Mouse (Mus musculus) cerebellum, adult 2 months (tissue): ENCODE measurements around the gene Dyrk4. TPM values are rescaled to one million over a fixed set of nuclear protein-coding genes. Genes with fewer than 3 reads are reported as not detected.

Source experiments
- DNase-seq, 2 experiments: peaks; one replicate each; pipeline ENCODE4 v3.0.0; 2021
- H3K27ac ChIP-seq: fragments of 200-500 bp; 2 replicates; pipeline ENCODE4 v1.5.1; 2012; ENCODE audit warnings: low read length, control low read depth, inconsistent platforms; ENCODE audit not compliant: insufficient read depth
- H3K27me3 ChIP-seq: fragments of 200-500 bp; 2 replicates; pipeline ENCODE4 v1.6.1; 2012; ENCODE audit warnings: inconsistent platforms, mild to moderate bottlenecking, low read length, moderate library complexity; ENCODE audit not compliant: control insufficient read depth, insufficient read depth
- H3K4me1 ChIP-seq: fragments of 200-500 bp; 2 replicates; pipeline ENCODE4 v1.6.1; 2011; ENCODE audit warnings: low read length; ENCODE audit not compliant: control insufficient read depth, insufficient read depth
- H3K4me3 ChIP-seq: fragments of 200-500 bp; replicated peaks from 2 replicates; pipeline ENCODE3; 2011; ENCODE audit warnings: mild to moderate bottlenecking, low read depth, low read length, control low read depth; ENCODE audit not compliant: insufficient read depth
- CTCF ChIP-seq: fragments of 200-500 bp; IDR thresholded peaks from 2 replicates; pipeline ENCODE4 v1.5.1; 2011; ENCODE audit warnings: low read depth, mild to moderate bottlenecking, control low read depth, low read length, moderate library complexity, borderline replicate concordance; ENCODE audit not compliant: insufficient read depth
- POLR2A ChIP-seq: fragments of 200-500 bp; IDR thresholded peaks from 2 replicates; pipeline ENCODE4 v1.6.1; 2011; ENCODE audit warnings: low read length, control low read depth, borderline replicate concordance; ENCODE audit not compliant: insufficient read depth
- WGBS: fragments of 180-500 bp; shearing (Covaris S2); methylation state at CpG from one replicate; pipeline ENCODE4 v1.1.7; 2018; 5-methylcytosine and 5-hydroxymethylcytosine counted together
- polyA plus RNA-seq: library from polyadenylated mRNA; depleted of rRNA; stranded (reverse); fragments of >200 nt; gene quantifications from 2 replicates; pipeline ENCODE4 v1.2.3, GENCODE M21; 2012; rRNA removed

The Dyrk4 gene
- polyA plus RNA-seq, 1 experiment, result 0.23 TPM

DNA sequence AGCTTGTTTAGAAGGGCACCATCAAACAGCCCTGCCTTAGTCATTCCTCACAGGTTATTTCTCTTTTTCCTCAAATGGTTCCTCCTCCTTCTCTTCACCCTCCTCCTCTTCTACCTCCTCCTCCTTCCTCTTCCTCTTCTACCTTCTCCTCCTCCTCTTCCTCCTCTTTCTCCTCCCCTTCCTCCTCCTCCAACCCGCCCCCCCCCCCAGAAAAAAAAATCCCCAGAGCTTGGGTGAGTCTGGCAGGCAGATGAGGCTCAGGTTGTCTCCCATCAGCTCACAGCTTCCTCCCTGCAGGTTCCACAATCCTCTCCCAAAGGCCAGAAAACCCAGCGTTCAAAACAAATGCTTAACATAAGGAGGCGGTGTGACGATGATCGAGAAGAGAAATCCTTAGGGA, 14.3 kb downstream of the Dyrk4 start:
- no peaks in the 10 kb centered on the region for H3K4me1 ChIP-seq
- DNase-seq, result no peak
- no peak overlapping the region for H3K27ac ChIP-seq
- H3K27me3 ChIP-seq, result no peaks in the 10 kb centered on the region
- H3K4me3 ChIP-seq, result no peak overlapping the region
- WGBS, result 73% methylated on average over 4 of the region's 5 CpGs
- TF ChIP-seq CTCF (no peak), POLR2A (no peak)

GRCm38 (mm10) chr6:126877118-126877517, 44.5 kb downstream of the Dyrk4 start:
- TF ChIP-seq CTCF (no peak), POLR2A (no peak)
- Histone ChIP-seq H3K4me3 (no peak overlapping the region), H3K27me3 (no peaks in the 10 kb centered on the region), H3K4me1 (no peaks in the 10 kb centered on the region), H3K27ac (no peak overlapping the region)
- WGBS, result 88% methylated on average over 8 of the region's 8 CpGs
- DNase-seq, result no peak

GRCm38 (mm10) chr6:126852881-126853280, 68.8 kb downstream of the Dyrk4 start, which contains the start of gene Akap3:
Gene Akap3, plus strand, starts transcription at chr6:126853098.
- Histone ChIP-seq H3K27ac (no peak within 1 kb of the TSS), H3K4me1 (no peaks in the 10 kb centered on the region), H3K27me3 (no peaks in the 10 kb centered on the region), H3K4me3 (no peak within 1 kb of the TSS)
- no peak for TF ChIP-seq POLR2A
- TF ChIP-seq CTCF, result no peak
- DNase-seq, result no peak

DNA sequence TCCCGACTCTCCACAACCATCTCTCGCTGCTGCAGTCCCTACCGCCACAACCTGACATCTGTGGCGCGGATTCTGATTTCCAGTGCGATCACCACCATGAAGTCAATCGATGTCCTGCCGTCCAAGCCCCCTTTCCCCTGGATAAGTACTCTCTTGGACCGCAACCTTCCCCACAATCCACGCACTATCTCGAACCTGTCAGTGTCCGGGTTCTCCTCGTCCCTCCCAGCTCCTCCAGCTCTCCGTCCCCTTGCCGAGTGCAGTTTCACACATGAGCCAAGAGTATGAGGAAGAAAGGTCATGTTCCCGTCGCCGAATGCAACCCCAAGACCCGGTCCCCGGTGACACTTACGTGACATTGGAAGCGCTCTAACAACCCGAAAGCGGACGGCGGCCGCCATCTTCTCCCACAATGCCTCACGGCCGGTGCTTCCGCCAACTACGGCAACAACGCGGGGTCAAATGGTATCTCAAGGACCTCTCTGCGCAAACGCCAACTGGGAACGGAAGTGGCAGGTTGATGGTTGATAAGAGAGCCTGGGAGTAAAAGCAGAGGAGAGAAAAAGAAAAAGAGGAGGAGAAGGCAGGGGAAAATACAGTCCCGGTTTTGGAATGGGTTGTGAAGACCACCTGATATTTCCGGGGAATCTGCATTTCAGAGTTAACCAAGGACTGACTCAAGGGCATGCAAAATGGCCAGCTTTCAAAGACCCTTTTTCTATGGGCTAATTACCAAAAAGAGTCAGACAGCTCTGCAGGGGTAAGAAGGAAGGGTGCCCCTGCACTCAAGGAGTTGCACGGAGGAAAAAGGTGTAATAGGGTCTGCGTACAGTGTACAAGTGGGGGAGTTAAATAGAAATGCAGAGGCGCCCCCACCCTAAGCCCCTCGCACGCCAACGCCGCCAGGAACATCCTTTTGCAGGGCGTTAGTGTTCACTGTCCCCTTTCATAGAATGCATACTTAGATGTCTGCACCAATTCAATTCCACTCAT, 72.6 kb downstream of the Dyrk4 start, which contains the start of gene Ndufa9:
Gene Ndufa9 (minus strand): TSS at position 425 of the 993 bp plus-strand sequence.
- Histone ChIP-seq H3K4me3 (peak within 1 kb of the TSS; percentile 100), H3K27ac (peak within 1 kb of the TSS; percentile 76), H3K27me3 (no peaks in the 10 kb centered on the region), H3K4me1 (no peaks in the 10 kb centered on the region)
- TF ChIP-seq CTCF (no peak), POLR2A (peak; percentile 83; the same call in 1 of the 2 replicates)
- WGBS, result 6% methylated on average over 46 of the region's 46 CpGs
- DNase-seq, result peak; percentile 95 to 98

- Histone ChIP-seq H3K4me1 (no peaks in the 10 kb centered on the region), H3K27me3 (no peaks in the 10 kb centered on the region), H3K27ac (no peak overlapping the region), H3K4me3 (no peak overlapping the region)
- TF ChIP-seq CTCF (no peak), POLR2A (no peak)
- no peak for DNase-seq
- WGBS, result 90% methylated on average over 8 of the region's 8 CpGs
Measured at GRCm38 (mm10) chr6:126836628-126837027, 85.0 kb downstream of the Dyrk4 start.

Other genes starting within 250 kb of the Dyrk4 start
- gene Kcna6, start 181.2 kb downstream of the Dyrk4 start, polyA plus RNA-seq, result 44.2 and 47.3 TPM in 2 replicates
- 187 and 190 TPM in 2 replicates for gene Ndufa9, start 72.7 kb downstream of the Dyrk4 start, polyA plus RNA-seq
- gene Akap3, start 68.7 kb downstream of the Dyrk4 start, polyA plus RNA-seq, result 0.05 and 0.10 TPM in 2 replicates
- gene Rad51ap1, start 17.7 kb upstream of the Dyrk4 start, polyA plus RNA-seq, result 5.5 and 6.6 TPM in 2 replicates
- gene D6Wsu163e, start 18.1 kb upstream of the Dyrk4 start, polyA plus RNA-seq, result 22.7 and 24.3 TPM in 2 replicates
- not detected in 2 replicates for gene Fgf6, start 93.7 kb upstream of the Dyrk4 start, polyA plus RNA-seq
- 1.1 and 1.2 TPM in 2 replicates for gene Fgf23, start 151.1 kb upstream of the Dyrk4 start, polyA plus RNA-seq
- 19.5 and 19.6 TPM in 2 replicates for gene Tigar, start 187.7 kb upstream of the Dyrk4 start, polyA plus RNA-seq
- 4.1 and 5.4 TPM in 2 replicates for gene Ccnd2, start 230.4 kb upstream of the Dyrk4 start, polyA plus RNA-seq